Mouse (Mus musculus): ENCODE results near the gene Rapgef4.

DNA sequence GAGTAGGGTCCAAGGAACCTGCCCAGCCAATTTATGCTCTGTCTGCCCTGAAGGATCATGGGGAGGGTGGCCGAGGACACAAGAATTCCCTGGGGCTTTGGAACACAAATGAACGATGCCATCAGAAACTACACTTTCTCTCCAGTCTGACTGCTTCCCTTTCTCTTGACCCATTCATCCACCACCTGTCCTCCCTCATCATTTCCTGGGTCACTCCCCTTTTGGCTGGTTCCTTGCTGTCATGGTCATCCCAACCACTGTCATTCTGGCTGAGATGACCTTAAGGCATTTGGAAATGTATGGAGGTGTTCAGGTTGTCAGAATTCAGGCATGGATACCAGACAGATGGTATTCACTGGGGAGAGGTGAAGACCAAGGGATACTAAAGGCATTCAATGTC lies 200.4 kb downstream of the Rapgef4 start:
- TF ChIP-seq TAL1 (IDR thresholded peaks at IDR 0.05; ENCODE audit: low read length) (no peak), GATA1 (IDR thresholded peaks at IDR 0.05; ENCODE audit: low read length) (no peak)
